10 mouse cellular contexts compared by ENCODE assay signal in genomic region chr6:90624184-90624583, GRCm38 (mm10). TPM values are rescaled to one million over a fixed set of nuclear protein-coding genes. Genes with fewer than 3 reads are reported as not detected.
DNase-seq lines count a peak whose midpoint lies in the region; ATAC-seq and TF ChIP-seq lines count a peak whose summit lies in the region.
"Had no signal": no experiment of that assay in that cellular context is flagged by ENCODE, and none has a peak within 500 bp of the region (broad histone marks: within the 10 kb centered on the region; RNA-seq: fewer than 3 reads in every experiment).

No protein-coding gene starts in this region.

- no peak overlapping the region for H3K4me2 ChIP-seq in heart, embryonic 15.5 days
- no peak overlapping the region for H3K4me2 ChIP-seq in lung, postnatal 0 days (replicated peaks; ENCODE audit: low read depth, low read length)
- no peak overlapping the region for H3K4me2 ChIP-seq in midbrain, postnatal 0 days (ENCODE audit: low read depth, low read length, poor library complexity, severe bottlenecking)
- H3K4me2 ChIP-seq: limb, embryonic 12.5 days had no signal

- TF ChIP-seq CTCF in lung, postnatal 0 days (IDR thresholded peaks at IDR 0.05): no peak
- TF ChIP-seq CTCF in midbrain, postnatal 0 days (IDR thresholded peaks at IDR 0.05): no peak
- TF ChIP-seq CTCF in layer of hippocampus, adult 2 months (conservative IDR thresholded peaks at IDR 0.05): no peak

- DNase-seq in layer of hippocampus, postnatal 14 days (ENCODE audit: low spot score in 2 of 2): peak; percentile 15 to 40
- DNase-seq in layer of hippocampus, adult 18-20 months (ENCODE audit: low spot score in 2 of 2): no peak
- DNase-seq in fibroblast of lung, adult 2 months (ENCODE audit: low read depth): peak; percentile 55
- peak; percentile 72 for DNase-seq in lung, postnatal 0 days (ENCODE audit: low spot score)
- no peak for DNase-seq in midbrain, postnatal 0 days (ENCODE audit: low spot score)
- DNase-seq in thymus, adult 18-20 months: no peak
- DNase-seq in layer of hippocampus, adult 2 months (ENCODE audit: low spot score in 2 of 2): no peak

- H3K27me3 ChIP-seq in heart, embryonic 15.5 days: no peaks in the 10 kb centered on the region
- no peaks in the 10 kb centered on the region for H3K27me3 ChIP-seq in lung, postnatal 0 days (replicated peaks; ENCODE audit: insufficient read depth, low read length)
- no peaks in the 10 kb centered on the region for H3K27me3 ChIP-seq in midbrain, postnatal 0 days (ENCODE audit: insufficient read depth, low read length)
- H3K27me3 ChIP-seq: limb, embryonic 12.5 days had no signal

- ATAC-seq in heart, embryonic 15.5 days (replicated peaks; ENCODE audit: insufficient number of reproducible peaks, insufficient read depth, low FRiP score, low read depth): no peak
- peak; percentile 60 for ATAC-seq in lung, postnatal 0 days
- no peak for ATAC-seq in midbrain, postnatal 0 days (ENCODE audit: low FRiP score)
- ATAC-seq: intestine, postnatal 0 days had no signal

- H3K4me1 ChIP-seq in heart, embryonic 15.5 days (replicated peaks): peaks cover 51% of the 10 kb centered on the region
- peaks cover 11% of the 10 kb centered on the region for H3K4me1 ChIP-seq in lung, postnatal 0 days (ENCODE audit: insufficient read depth, low read depth, low read length)
- H3K4me1 ChIP-seq in midbrain, postnatal 0 days (ENCODE audit: insufficient read depth, low read length): no peaks in the 10 kb centered on the region

- TF ChIP-seq EP300 in lung, postnatal 0 days (IDR thresholded peaks at IDR 0.05): no peak

- H3K9ac ChIP-seq in heart, embryonic 15.5 days: no peak overlapping the region
- no peak overlapping the region for H3K9ac ChIP-seq in lung, postnatal 0 days (replicated peaks; ENCODE audit: low read depth)
- no peak overlapping the region for H3K9ac ChIP-seq in midbrain, postnatal 0 days (replicated peaks; ENCODE audit: low read length, poor library complexity, severe bottlenecking)
- H3K9ac ChIP-seq: limb, embryonic 12.5 days had no signal

- no peaks in the 10 kb centered on the region for H3K9me3 ChIP-seq in heart, embryonic 15.5 days (replicated peaks)
- H3K9me3 ChIP-seq in lung, postnatal 0 days (ENCODE audit: low read length): no peaks in the 10 kb centered on the region
- H3K9me3 ChIP-seq in midbrain, postnatal 0 days (ENCODE audit: low read length): no peaks in the 10 kb centered on the region
- H3K9me3 ChIP-seq: limb, embryonic 12.5 days had no signal

- no peak overlapping the region for H3K4me3 ChIP-seq in heart, embryonic 15.5 days
- H3K4me3 ChIP-seq in lung, postnatal 0 days (ENCODE audit: low read depth, low read length): no peak overlapping the region
- no peak overlapping the region for H3K4me3 ChIP-seq in midbrain, postnatal 0 days (ENCODE audit: low read depth, low read length)
- H3K4me3 ChIP-seq in layer of hippocampus, adult 2 months: no peak overlapping the region
- H3K4me3 ChIP-seq: limb, embryonic 12.5 days had no signal

- 71% methylated on average over 6 of the region's 6 CpGs for WGBS in heart, embryonic 15.5 days
- WGBS in lung, postnatal 0 days: 40% methylated on average over 6 of the region's 6 CpGs
- 83% methylated on average over 6 of the region's 6 CpGs for WGBS in midbrain, postnatal 0 days

- 0 out of 2 replicates have a peak overlapping the region, but pooled peaks have one; percentile 76 for H3K27ac ChIP-seq in heart, embryonic 15.5 days
- peak overlapping the region; percentile 69 for H3K27ac ChIP-seq in lung, postnatal 0 days (ENCODE audit: low read length)
- no peak overlapping the region for H3K27ac ChIP-seq in midbrain, postnatal 0 days (ENCODE audit: low read depth, low read length)
- H3K27ac ChIP-seq in layer of hippocampus, adult 2 months: no peak overlapping the region
- H3K27ac ChIP-seq: limb, embryonic 12.5 days had no signal

- H3K36me3 ChIP-seq in heart, embryonic 15.5 days: no peaks in the 10 kb centered on the region
- no peaks in the 10 kb centered on the region for H3K36me3 ChIP-seq in lung, postnatal 0 days (ENCODE audit: insufficient read depth, low read length)
- no peaks in the 10 kb centered on the region for H3K36me3 ChIP-seq in midbrain, postnatal 0 days (ENCODE audit: insufficient read depth, low read length)
- H3K36me3 ChIP-seq: limb, embryonic 12.5 days had no signal

RNA-seq across cellular contexts. Expression of gene Slc41a3, which starts 19.7 kb away (rescaled TPM):
- 1 to 10 TPM; 5.9 to 9.1 TPM for total RNA-seq in layer of hippocampus, postnatal 14 days (2021)
- total RNA-seq in layer of hippocampus, adult 18-20 months (2021): 1 to 10 TPM; 3.9 to 4.0 TPM
- 10.7 and 12.0 TPM in 2 replicates for polyA plus RNA-seq in heart, embryonic 15.5 days (2015; fragmentation: Nextera tagmentation; extraction: Ambion mirVana)
- 9.7 and 10.8 TPM in 2 replicates for polyA plus RNA-seq in lung, postnatal 0 days (2015; fragmentation: Nextera tagmentation; extraction: Ambion mirVana)
- 14.8 and 15.2 TPM in 2 replicates for total RNA-seq in midbrain, postnatal 0 days (2014; rRNA removed)
- 14.4 and 14.9 TPM in 2 replicates for polyA plus RNA-seq in midbrain, postnatal 0 days (2015; fragmentation: Nextera tagmentation; extraction: Ambion mirVana)
- 1 to 10 TPM; 4.0 to 4.1 TPM for total RNA-seq in layer of hippocampus, adult 2 months (2021)

Comparison
In these comparisons a context has a peak if more than half of its experiments do, and no peak if none do; other contexts are left out.
1. DNase-seq: peak in layer of hippocampus, postnatal 14 days (2 of 2), fibroblast of lung, adult 2 months (single experiment) and lung, postnatal 0 days (single experiment); none in layer of hippocampus, adult 18-20 months (0 of 2), midbrain, postnatal 0 days (single experiment), thymus, adult 18-20 months (0 of 2) and layer of hippocampus, adult 2 months (0 of 2).
2. H3K27ac ChIP-seq: peak in heart, embryonic 15.5 days (single experiment) and lung, postnatal 0 days (single experiment); none in midbrain, postnatal 0 days (single experiment) and layer of hippocampus, adult 2 months (single experiment).